Mouse (Mus musculus) neural tube, embryonic 13.5 days (tissue): Measurements from ENCODE around the gene Gm15319. TPM values are rescaled to one million over a fixed set of nuclear protein-coding genes. Genes with fewer than 3 reads are reported as not detected.
"Not testable (repeated sequence)": the region's sequence is repeated elsewhere in the genome, so short reads cannot be mapped to it uniquely, and the experiment has no call there.

Experiments used
- ATAC-seq: fragments of 200-750 bp; cut with Nextera tagmentation; 2 replicates; pipeline ENCODE4 v1.8.0; 2017; ENCODE audit warnings: low read depth, mild to moderate bottlenecking, moderate TSS enrichment, moderate library complexity
- H3K27ac ChIP-seq: fragments of 300-500 bp; sonication (generic); replicated peaks from 2 replicates; pipeline ENCODE4 v1.5.1; 2015; ENCODE audit warnings: moderate library complexity, mild to moderate bottlenecking, inconsistent platforms
- H3K27me3 ChIP-seq: fragments of 300-500 bp; sonication (generic); 2 replicates; pipeline ENCODE4 v1.6.1; 2015; ENCODE audit warnings: mild to moderate bottlenecking, inconsistent platforms
- H3K36me3 ChIP-seq: fragments of 300-500 bp; sonication (generic); 2 replicates; pipeline ENCODE4 v1.6.1; 2015; ENCODE audit warnings: mild to moderate bottlenecking, inconsistent platforms
- H3K4me1 ChIP-seq: fragments of 300-500 bp; sonication (generic); replicated peaks from 2 replicates; pipeline ENCODE4 v1.6.1; 2015; ENCODE audit warnings: inconsistent platforms
- H3K4me2 ChIP-seq: fragments of 300-500 bp; sonication (generic); 2 replicates; pipeline ENCODE4 v1.6.1; 2015; ENCODE audit warnings: inconsistent platforms, mild to moderate bottlenecking, moderate library complexity
- H3K4me3 ChIP-seq: fragments of 300-500 bp; sonication (generic); 2 replicates; pipeline ENCODE4 v1.5.1; 2015; ENCODE audit warnings: mild to moderate bottlenecking, inconsistent platforms
- H3K9ac ChIP-seq: fragments of 300-500 bp; sonication (generic); 2 replicates; pipeline ENCODE4 v1.6.1; 2015; ENCODE audit warnings: moderate library complexity, mild to moderate bottlenecking, inconsistent platforms
- H3K9me3 ChIP-seq: fragments of 300-500 bp; sonication (generic); 2 replicates; pipeline ENCODE4 v1.6.1; 2016; ENCODE audit warnings: inconsistent platforms
- WGBS: fragments of 180-500 bp; shearing (Covaris S2); methylation state at CpG from one replicate; pipeline ENCODE4 v1.1.7; 2015; 5-methylcytosine and 5-hydroxymethylcytosine counted together
- polyA plus RNA-seq: library from polyadenylated mRNA; unstranded; fragments of >200 nt; fragmentation: Nextera tagmentation; extraction: Ambion mirVana; gene quantifications from 2 replicates; pipeline ENCODE4 v1.2.1, GENCODE M21; 2015

The Gm15319 gene
- polyA plus RNA-seq, 1 experiment from 2014 or later, result not detected

- no CpG with 5 or more reads among the region's 4 CpGs for WGBS
Measured at GRCm38 (mm10) chr8:20379650-20380436, 16.8 kb upstream of the Gm15319 start.

GRCm38 (mm10) chr8:20378786-20379649 is 16.0 kb upstream of the Gm15319 start:
- H3K4me1 ChIP-seq, H3K4me3 ChIP-seq, H3K36me3 ChIP-seq, H3K4me2 ChIP-seq, H3K9me3 ChIP-seq, H3K27me3 ChIP-seq, H3K27ac ChIP-seq, H3K9ac ChIP-seq: not testable (repeated sequence)
- ATAC-seq, result peak; percentile 71; the same call in 1 of the 2 replicates
- WGBS, result 89% methylated on average over 4 of the region's 8 CpGs

More at GRCm38 (mm10) chr8:20379650-20380436, 16.8 kb upstream of the Gm15319 start:
- not testable (repeated sequence) for H3K36me3 ChIP-seq, ATAC-seq, H3K4me2 ChIP-seq, H3K9ac ChIP-seq, H3K27ac ChIP-seq, H3K4me3 ChIP-seq, H3K9me3 ChIP-seq, H3K4me1 ChIP-seq, H3K27me3 ChIP-seq

GRCm38 (mm10) chr8:20378353-20378752 is 15.3 kb upstream of the Gm15319 start:
- H3K4me1 ChIP-seq, ATAC-seq, H3K9ac ChIP-seq, H3K4me2 ChIP-seq, H3K4me3 ChIP-seq, H3K27me3 ChIP-seq, H3K9me3 ChIP-seq, H3K36me3 ChIP-seq, H3K27ac ChIP-seq: not testable (repeated sequence)
- WGBS, result 86% methylated on average over 6 of the region's 8 CpGs

GRCm38 (mm10) chr8:20375698-20376097 is 12.7 kb upstream of the Gm15319 start:
- ATAC-seq, H3K4me2 ChIP-seq, H3K9ac ChIP-seq, H3K4me3 ChIP-seq, H3K4me1 ChIP-seq, H3K27me3 ChIP-seq, H3K36me3 ChIP-seq, H3K9me3 ChIP-seq, H3K27ac ChIP-seq: not testable (repeated sequence)
- WGBS, result no CpG with 5 or more reads among the region's 3 CpGs

- not testable (repeated sequence) for ATAC-seq, H3K4me2 ChIP-seq, H3K4me1 ChIP-seq, H3K9ac ChIP-seq, H3K4me3 ChIP-seq, H3K27ac ChIP-seq, H3K9me3 ChIP-seq, H3K36me3 ChIP-seq, H3K27me3 ChIP-seq
- 85% methylated on average over 5 of the region's 5 CpGs for WGBS
Measured at GRCm38 (mm10) chr8:20356386-20356785, 6.6 kb downstream of the Gm15319 start.

GRCm38 (mm10) chr8:20353579-20353978 is 9.4 kb downstream of the Gm15319 start:
- WGBS, result 95% methylated on average over 2 of the region's 3 CpGs
- not testable (repeated sequence) for ATAC-seq, H3K4me2 ChIP-seq

GRCm38 (mm10) chr8:20302759-20303158 is 60.3 kb downstream of the Gm15319 start:
- not testable (repeated sequence) for H3K4me3 ChIP-seq, H3K4me2 ChIP-seq, H3K27ac ChIP-seq, ATAC-seq, H3K4me1 ChIP-seq, H3K9ac ChIP-seq, H3K36me3 ChIP-seq, H3K27me3 ChIP-seq, H3K9me3 ChIP-seq
- WGBS, result 93% methylated on average over 5 of the region's 6 CpGs

More at GRCm38 (mm10) chr8:20353579-20353978, 9.4 kb downstream of the Gm15319 start:
- H3K27ac ChIP-seq, H3K4me3 ChIP-seq, H3K27me3 ChIP-seq, H3K4me1 ChIP-seq, H3K36me3 ChIP-seq, H3K9ac ChIP-seq, H3K9me3 ChIP-seq: not testable (repeated sequence)

GRCm38 (mm10) chr8:20300042-20300441 is 63.0 kb downstream of the Gm15319 start:
- not testable (repeated sequence) for H3K27ac ChIP-seq, H3K4me3 ChIP-seq, H3K27me3 ChIP-seq, H3K4me2 ChIP-seq, H3K9ac ChIP-seq, H3K36me3 ChIP-seq, H3K4me1 ChIP-seq, H3K9me3 ChIP-seq, ATAC-seq
- WGBS, result 84% methylated on average over 4 of the region's 4 CpGs

- WGBS, result 84% methylated on average over 13 of the region's 13 CpGs
- ATAC-seq, H3K36me3 ChIP-seq, H3K27ac ChIP-seq, H3K9ac ChIP-seq, H3K9me3 ChIP-seq, H3K4me3 ChIP-seq, H3K4me2 ChIP-seq, H3K4me1 ChIP-seq, H3K27me3 ChIP-seq: not testable (repeated sequence)
Measured at GRCm38 (mm10) chr8:20297939-20298505, 65.0 kb downstream of the Gm15319 start.

- Histone ChIP-seq H3K4me2 (peak overlapping the region; percentile 55), H3K4me3 (peak overlapping the region; percentile 51), H3K27ac (peak overlapping the region; percentile 74), H3K9ac (peak overlapping the region; percentile 84)
- ATAC-seq, result peak; percentile 100
- not testable (repeated sequence) for H3K4me1 ChIP-seq, H3K27me3 ChIP-seq, H3K9me3 ChIP-seq, H3K36me3 ChIP-seq
- WGBS, result 13% methylated on average over 72 of the region's 73 CpGs
Measured at GRCm38 (mm10) chr8:20296803-20297702, 66.0 kb downstream of the Gm15319 start.

GRCm38 (mm10) chr8:20295881-20296280 is 67.1 kb downstream of the Gm15319 start:
- H3K4me2 ChIP-seq, ATAC-seq, H3K9ac ChIP-seq, H3K27me3 ChIP-seq, H3K36me3 ChIP-seq, H3K27ac ChIP-seq, H3K9me3 ChIP-seq, H3K4me1 ChIP-seq, H3K4me3 ChIP-seq: not testable (repeated sequence)
- 92% methylated on average over 3 of the region's 4 CpGs for WGBS
